Mouse (Mus musculus): ENCODE data around the gene Nol4l.
"Not testable (repeated sequence)": the region's sequence is repeated elsewhere in the genome, so short reads cannot be mapped to it uniquely, and the experiment has no call there.

Nol4l gene

DNA sequence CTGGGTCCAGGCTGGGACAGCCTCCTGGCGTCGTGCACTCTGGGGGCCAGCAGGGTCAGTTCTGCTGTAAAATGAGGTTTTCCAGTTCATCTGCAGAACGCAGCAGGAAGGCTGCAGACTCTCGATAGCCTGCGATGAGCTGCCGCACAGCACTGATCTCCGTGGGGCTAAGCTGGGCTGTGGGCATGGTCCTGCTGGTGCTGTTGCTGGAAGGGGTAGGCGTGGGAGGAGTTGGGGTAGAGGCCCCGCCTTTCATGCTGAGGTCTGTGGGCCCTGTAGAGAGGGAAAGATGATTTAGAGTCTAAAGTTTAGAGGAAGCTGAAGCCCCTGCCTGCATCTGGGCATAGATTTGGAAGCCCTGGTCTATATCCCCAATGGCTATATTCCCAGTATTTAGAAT, 118.2 kb downstream of the Nol4l start:
- no peak for DNase-seq

DNA sequence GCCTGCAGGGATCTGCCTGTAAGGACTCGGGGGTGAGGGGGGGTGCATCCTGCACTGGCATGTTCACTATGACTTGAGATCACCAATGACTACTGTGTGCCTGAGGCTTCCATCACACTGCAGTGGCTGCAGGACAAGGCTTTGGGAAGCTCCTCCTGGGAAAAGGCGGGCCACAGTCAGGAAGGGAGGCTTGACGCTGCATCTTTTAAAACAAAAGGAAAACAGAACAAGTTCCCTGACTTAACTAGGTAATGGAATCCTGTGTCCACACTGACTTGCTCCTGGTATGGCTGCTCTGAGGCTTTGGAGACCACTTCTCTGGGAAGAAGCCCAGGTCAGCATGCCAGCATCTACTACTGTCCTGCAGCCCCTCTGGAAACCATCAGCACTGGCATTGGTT, 120.8 kb downstream of the Nol4l start:
- DNase-seq = no peak

DNA sequence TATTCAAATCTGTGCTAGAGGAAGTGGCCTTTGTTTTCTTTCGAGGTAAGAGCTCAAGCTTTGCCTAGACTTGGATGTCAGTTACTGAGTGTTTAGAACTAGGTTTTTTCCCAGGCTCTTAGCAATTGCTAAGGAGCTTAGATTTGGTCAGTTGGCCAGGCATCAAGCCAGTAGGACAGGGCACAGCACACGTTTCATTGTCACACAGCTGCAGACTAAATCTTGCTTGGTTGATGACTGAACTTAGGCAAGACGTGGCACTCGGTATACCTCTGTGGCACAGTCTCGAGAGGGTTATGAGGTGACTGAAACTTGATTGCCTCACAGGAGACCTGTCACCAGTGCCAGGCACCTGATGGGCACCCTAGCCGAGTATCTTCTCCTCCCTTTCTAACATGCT, 122.9 kb downstream of the Nol4l start:
- no peak for DNase-seq

DNA sequence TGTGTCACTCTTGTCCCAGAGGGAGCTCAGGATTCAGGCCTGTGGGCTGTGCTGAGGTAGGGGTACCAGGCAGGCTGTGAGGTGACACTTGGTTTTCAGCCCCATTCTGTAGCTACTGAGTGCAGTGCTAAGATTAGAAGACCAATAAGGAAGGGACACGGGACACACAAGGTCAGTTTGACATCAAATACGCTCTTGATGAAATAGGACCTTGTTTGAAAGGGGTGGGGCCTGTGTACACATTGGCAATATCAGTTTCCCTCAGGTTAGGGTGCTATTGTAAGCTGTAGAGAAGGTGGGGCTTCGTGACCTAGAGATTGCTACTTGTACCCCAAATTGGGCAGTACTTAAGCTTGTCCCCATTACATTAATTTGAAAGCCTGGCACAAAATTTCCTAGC, 124.9 kb downstream of the Nol4l start:
- DNase-seq = no peak

DNA sequence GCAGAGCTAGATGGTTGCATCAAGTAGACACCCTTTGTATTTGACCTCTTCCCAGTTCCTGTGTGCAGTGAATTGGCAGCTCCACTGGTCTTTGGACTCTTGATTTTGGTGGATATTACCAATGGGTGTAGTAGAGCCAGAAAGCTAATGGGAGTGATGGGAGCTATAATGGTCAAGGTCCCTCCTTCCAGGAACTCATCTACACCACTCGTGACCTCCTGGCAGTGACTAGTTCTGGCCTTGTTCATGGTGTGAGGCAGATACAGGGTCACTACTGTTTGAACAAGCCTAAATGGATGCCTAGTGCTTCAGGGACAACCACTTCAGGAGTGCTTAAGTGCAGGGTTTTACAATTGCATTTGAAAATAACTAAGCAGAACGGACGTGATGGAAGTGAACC, 125.7 kb downstream of the Nol4l start:
- DNase-seq = no peak

DNA sequence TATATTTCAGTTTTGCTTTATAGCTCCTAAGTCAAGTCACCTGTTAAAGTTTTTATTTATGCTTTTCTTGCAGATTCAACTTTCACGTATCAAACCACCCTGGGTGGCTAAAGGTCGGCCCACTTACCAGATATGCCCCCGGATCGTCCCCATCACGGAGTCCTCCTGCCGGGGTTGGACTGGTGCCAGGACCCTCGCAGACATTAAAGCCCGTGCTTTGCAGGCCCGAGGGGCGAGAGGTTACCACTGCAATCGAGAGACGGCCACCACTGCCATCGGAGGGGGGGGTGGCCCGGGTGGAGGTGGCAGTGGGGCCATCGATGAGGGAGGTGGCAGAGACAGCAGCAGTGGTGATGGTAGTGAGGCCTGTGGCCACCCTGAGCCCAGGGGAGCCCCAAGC, 130.6 kb downstream of the Nol4l start:
- DNase-seq = no peak

DNA sequence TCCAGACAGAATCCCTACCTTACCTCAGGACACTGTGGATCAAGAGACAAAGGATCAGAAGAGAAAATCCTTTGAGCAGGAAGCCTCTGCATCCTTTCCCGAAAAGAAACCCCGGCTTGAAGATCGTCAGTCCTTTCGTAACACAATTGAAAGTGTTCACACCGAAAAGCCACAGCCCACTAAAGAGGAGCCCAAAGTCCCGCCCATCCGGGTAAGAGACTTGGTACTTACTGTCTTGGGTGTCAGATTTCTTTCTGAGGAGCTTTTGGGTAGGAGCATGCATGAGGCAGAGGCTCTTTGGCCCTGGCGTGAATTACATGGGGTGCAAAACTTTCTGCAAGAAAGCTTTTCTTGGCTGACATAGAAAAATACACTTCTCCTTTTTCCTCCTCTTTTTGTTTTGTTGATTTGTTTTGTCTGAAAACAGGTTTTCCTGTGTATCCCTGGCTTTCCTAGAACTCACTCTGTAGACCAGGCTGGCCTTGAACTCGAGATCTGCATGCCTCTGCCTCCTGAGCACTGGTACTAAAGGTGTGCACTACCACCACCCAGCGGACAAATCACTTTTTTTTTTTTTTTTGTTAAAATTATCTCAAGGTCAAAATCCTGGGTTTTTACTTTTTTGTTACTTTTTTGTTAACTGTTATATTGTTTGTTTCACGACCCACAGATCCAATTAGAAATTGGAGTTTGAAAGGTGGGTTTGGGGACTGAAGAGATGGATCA, 131.8 kb downstream of the Nol4l start:
- no peak for DNase-seq

DNA sequence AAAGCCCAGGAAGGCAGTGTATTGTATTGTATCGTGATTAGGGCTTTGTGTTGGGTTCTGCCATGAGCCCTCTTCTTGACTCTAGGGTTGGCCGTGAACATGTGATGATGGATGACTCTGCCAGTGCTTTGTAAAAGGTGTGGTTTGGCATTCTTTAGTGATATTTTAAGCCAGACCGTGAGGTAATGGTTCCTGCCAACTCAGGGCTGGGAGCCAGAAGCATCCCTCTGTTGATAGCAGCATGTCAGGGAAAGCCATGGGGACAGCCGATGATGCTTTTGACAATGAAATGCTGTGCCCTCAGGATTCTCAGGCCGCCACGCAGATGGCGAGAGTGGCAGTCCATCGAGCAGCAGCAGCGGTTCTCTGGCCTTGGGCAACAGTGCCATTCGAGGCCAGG, 136.7 kb downstream of the Nol4l start:
- DNase-seq = peak; percentile 78

DNA sequence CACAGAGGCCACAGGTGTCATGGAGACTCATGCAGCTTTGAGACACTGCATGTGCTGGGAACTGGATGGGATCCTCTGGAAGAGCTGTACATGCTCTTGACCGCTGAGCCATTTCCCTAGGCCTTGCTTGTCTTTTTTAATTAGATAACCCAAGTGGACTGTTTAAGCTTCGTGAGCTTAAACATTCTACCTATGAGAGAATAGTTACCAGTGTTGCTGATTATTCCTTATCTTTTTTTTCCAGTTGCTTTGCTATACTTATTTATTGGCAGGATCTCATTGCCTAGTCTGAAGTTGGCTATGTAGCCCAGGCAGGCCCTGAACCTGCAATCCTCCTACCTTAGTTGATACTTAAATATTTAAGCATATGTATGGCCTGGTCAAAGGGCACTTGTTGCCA, 139.9 kb downstream of the Nol4l start:
- DNase-seq = no peak

DNA sequence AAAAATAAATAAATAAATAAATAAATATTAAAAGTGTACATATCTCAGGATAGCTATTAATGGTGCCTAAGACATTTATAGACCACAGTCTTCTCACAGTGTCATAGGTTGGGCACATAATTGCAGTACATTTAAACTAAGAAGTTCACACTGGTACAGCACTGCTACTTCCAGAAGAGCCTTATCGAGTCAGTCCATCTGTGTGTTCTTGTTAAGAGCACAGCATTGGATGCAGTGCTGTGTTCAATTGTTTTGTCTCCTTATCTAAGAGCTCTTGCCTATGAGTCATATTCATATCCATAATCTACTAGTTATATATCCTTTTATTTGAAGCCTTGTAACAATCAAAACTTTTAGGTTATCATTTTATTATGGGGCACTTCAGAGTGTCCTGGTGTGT, 149.3 kb downstream of the Nol4l start:
- DNase-seq = no peak

DNA sequence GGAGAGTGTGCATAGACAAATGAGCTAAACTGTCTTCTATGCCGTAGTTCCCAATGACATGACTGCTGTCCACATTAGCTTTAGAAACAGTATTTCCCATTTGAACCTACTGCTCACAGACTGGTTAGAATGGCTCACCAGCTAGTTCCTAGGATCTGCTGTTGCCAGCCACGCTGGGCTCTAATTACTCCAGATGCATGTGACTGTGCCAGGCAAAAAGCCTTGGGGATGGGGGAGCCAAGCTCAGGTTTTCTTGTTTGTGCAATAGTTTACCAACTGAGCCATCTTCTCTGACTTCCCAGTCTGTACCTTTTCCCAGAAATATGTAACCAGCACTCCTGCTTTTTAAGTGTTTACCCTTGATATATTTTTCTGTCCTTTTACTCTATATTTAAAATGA, 154.4 kb downstream of the Nol4l start:
- DNase-seq = no peak

DNA sequence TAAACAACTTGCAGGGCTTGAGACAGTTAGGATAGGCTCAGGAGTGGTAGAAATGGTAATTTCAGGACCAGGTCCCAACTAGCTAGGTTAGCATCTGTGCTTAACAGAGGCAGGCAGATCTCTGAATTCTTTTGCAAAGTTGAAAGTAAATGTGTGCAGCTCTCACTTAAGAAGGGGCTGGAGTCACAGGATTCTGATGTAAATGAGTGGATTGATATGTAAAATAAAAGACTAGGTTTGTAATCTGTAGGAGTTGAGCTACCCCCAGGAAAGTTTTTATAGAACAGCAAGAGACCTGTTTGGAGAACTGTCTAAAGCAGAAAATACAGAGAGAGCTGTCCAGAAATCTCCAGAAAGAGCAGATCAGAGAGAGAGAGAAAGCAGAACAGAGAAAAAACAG, 158.9 kb downstream of the Nol4l start:
- no peak for DNase-seq

DNA sequence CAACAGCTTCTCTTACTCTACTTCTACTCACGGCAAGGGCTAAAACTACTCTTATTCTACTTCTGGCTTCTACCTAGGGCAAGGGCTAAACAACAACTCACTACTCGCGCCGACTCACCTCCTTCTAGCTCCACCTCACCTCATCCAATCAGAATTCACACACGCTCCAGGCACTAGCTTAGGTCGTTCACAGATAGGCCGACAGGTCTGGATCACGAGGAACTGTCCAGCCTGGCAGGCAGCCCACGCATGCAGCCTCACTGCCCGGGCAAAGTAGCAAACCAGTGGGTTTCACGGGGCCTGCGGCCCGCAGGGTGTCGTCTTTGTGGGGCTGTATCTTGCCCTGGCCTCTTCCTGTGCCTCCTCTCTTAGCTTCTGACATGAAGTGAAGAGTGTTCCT, 165.2 kb downstream of the Nol4l start:
- not testable (repeated sequence) for DNase-seq

DNA sequence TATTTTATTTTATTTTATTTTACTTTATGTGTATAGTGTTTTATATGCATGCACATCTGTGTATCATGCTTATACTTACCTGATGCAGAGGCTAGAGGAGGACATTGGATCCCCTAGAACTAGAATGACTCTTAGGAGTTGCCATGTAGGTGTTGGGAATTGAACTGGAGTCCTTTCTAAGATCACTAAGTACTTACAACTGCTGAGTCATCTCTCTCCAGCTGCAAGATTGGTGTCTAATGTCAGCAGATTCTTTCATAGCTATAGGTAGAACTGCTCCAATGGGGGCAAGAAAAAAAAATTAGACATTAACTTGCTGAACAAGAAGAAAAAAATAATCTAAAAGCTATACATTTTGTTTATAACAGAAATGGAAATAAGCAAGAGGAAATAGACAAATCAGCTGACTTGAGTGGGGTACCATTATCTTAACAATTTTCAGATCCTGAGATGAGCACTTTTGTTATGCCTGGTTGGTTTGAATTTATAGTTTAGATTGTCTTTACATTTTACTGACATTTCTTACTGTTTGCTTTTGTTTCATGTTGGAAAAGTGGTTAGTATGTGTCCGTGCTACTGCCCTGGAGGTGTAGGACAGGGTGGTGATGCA, 168.6 kb downstream of the Nol4l start:
- DNase-seq = no peak

Measured in cerebellum, adult 9-11 months (tissue).